Mouse (Mus musculus) liver, embryonic 12.5 days (tissue): ENCODE results near the gene Omg. TPM values are rescaled to one million over a fixed set of nuclear protein-coding genes. Genes with fewer than 3 reads are reported as not detected.

Source experiments
- ATAC-seq: fragments of 200-750 bp; cut with Nextera tagmentation; 2 replicates; pipeline ENCODE4 v1.8.0; 2017; ENCODE audit warnings: moderate number of reproducible peaks, mild to moderate bottlenecking, moderate library complexity
- H3K27ac ChIP-seq: fragments of 300-500 bp; sonication (generic); 2 replicates; pipeline ENCODE4 v1.5.1; 2016; ENCODE audit warnings: mild to moderate bottlenecking
- H3K27me3 ChIP-seq: fragments of 300-500 bp; sonication (generic); replicated peaks from 2 replicates; pipeline ENCODE4 v1.6.1; 2016; ENCODE audit warnings: mild to moderate bottlenecking, moderate library complexity
- H3K36me3 ChIP-seq: fragments of 300-500 bp; sonication (generic); 2 replicates; pipeline ENCODE4 v1.6.1; 2016; ENCODE audit warnings: mild to moderate bottlenecking, moderate library complexity
- H3K4me1 ChIP-seq: fragments of 300-500 bp; sonication (generic); 2 replicates; pipeline ENCODE4 v1.6.1; 2016
- H3K4me2 ChIP-seq: fragments of 300-500 bp; sonication (generic); 2 replicates; pipeline ENCODE4 v1.6.1; 2016; ENCODE audit warnings: mild to moderate bottlenecking, moderate library complexity
- H3K4me3 ChIP-seq: fragments of 300-500 bp; sonication (generic); 2 replicates; pipeline ENCODE4 v1.5.1; 2016; ENCODE audit warnings: mild to moderate bottlenecking, moderate library complexity
- H3K9ac ChIP-seq: fragments of 300-500 bp; sonication (generic); 2 replicates; pipeline ENCODE4 v1.6.1; 2016; ENCODE audit warnings: mild to moderate bottlenecking, moderate library complexity
- H3K9me3 ChIP-seq: fragments of 300-500 bp; sonication (generic); replicated peaks from 2 replicates; pipeline ENCODE4 v1.6.1; 2016; ENCODE audit warnings: mild to moderate bottlenecking, moderate library complexity
- WGBS: fragments of 180-500 bp; shearing (Covaris S2); methylation state at CpG from one replicate; pipeline ENCODE4 v1.1.7; 2016; ENCODE audit not compliant: insufficient replicate concordance; 5-methylcytosine and 5-hydroxymethylcytosine counted together
- polyA plus RNA-seq: library from polyadenylated mRNA; unstranded; fragments of >200 nt; fragmentation: Nextera tagmentation; extraction: Ambion mirVana; gene quantifications from 2 replicates; pipeline ENCODE4 v1.2.1, GENCODE M21; 2016

The Omg gene
- polyA plus RNA-seq, 1 experiment from 2014 or later, result 0.12 TPM

- peak overlapping the region; percentile 23; the same call in 1 of the 2 replicates for H3K4me2 ChIP-seq
- H3K27me3 ChIP-seq, result no peaks in the 10 kb centered on the region
- peak overlapping the region; percentile 69; the same call in 1 of the 2 replicates for H3K27ac ChIP-seq
- H3K4me3 ChIP-seq, result no peak overlapping the region
- peaks cover 69% of the 10 kb centered on the region for H3K4me1 ChIP-seq
- no peaks in the 10 kb centered on the region for H3K9me3 ChIP-seq
- H3K9ac ChIP-seq, result no peak overlapping the region
- WGBS, result 30% methylated on average over 5 of the region's 5 CpGs
- H3K36me3 ChIP-seq, result peaks cover 4% of the 10 kb centered on the region; the same call in 1 of the 2 replicates
- ATAC-seq, result no peak
These were observed 24.0 kb upstream of the Omg start for GRCm38 (mm10) chr11:79527739-79528384.

- peak overlapping the region; percentile 69; the same call in 1 of the 2 replicates for H3K27ac ChIP-seq
- 45% methylated on average over 15 of the region's 15 CpGs for WGBS
- peaks cover 69% of the 10 kb centered on the region for H3K4me1 ChIP-seq
- H3K36me3 ChIP-seq, result peaks cover 4% of the 10 kb centered on the region; the same call in 1 of the 2 replicates
- H3K9ac ChIP-seq, result peak overlapping the region; percentile 27; the same call in 1 of the 2 replicates
- H3K9me3 ChIP-seq, result no peaks in the 10 kb centered on the region
- no peak overlapping the region for H3K4me3 ChIP-seq
- H3K27me3 ChIP-seq, result no peaks in the 10 kb centered on the region
- H3K4me2 ChIP-seq, result peak overlapping the region; percentile 23
- no peak for ATAC-seq
These were observed 23.3 kb upstream of the Omg start for GRCm38 (mm10) chr11:79527015-79527738.

GRCm38 (mm10) chr11:79526549-79526948, 22.7 kb upstream of the Omg start:
- Histone ChIP-seq H3K9me3 (no peaks in the 10 kb centered on the region), H3K27ac (no peak overlapping the region), H3K4me1 (peaks cover 63% of the 10 kb centered on the region), H3K4me3 (no peak overlapping the region), H3K9ac (no peak overlapping the region), H3K27me3 (no peaks in the 10 kb centered on the region), H3K4me2 (no peak overlapping the region), H3K36me3 (peaks cover 4% of the 10 kb centered on the region; the same call in 1 of the 2 replicates)
- no peak for ATAC-seq
- WGBS, result 87% methylated on average over 3 of the region's 3 CpGs

GRCm38 (mm10) chr11:79524310-79524575, 20.4 kb upstream of the Omg start:
- no peak for ATAC-seq
- Histone ChIP-seq H3K36me3 (peaks cover 4% of the 10 kb centered on the region; the same call in 1 of the 2 replicates), H3K9ac (no peak overlapping the region), H3K27me3 (no peaks in the 10 kb centered on the region), H3K4me2 (peak overlapping the region; percentile 57), H3K9me3 (no peaks in the 10 kb centered on the region), H3K27ac (peak overlapping the region; percentile 69), H3K4me3 (no peak overlapping the region), H3K4me1 (peaks cover 54% of the 10 kb centered on the region)
- 48% methylated on average over 1 of the region's 1 CpGs for WGBS

- no peak for ATAC-seq
- 18% methylated on average over 10 of the region's 10 CpGs for WGBS
- H3K4me3 ChIP-seq, result peak within 1 kb of the TSS; percentile 42
- peak within 1 kb of the TSS; percentile 57 for H3K4me2 ChIP-seq
- peak within 1 kb of the TSS; percentile 48 for H3K9ac ChIP-seq
- H3K36me3 ChIP-seq, result peaks cover 4% of the 10 kb centered on the region; the same call in 1 of the 2 replicates
- H3K9me3 ChIP-seq, result no peaks in the 10 kb centered on the region
- H3K27me3 ChIP-seq, result no peaks in the 10 kb centered on the region
- peak within 1 kb of the TSS; percentile 69 for H3K27ac ChIP-seq
- peaks cover 52% of the 10 kb centered on the region for H3K4me1 ChIP-seq
These were observed 19.9 kb upstream of the Omg start, which contains the start of gene Evi2b for GRCm38 (mm10) chr11:79523560-79524309. TSS of gene Evi2b (minus strand) at chr11:79523762.

- Histone ChIP-seq H3K4me1 (peaks cover 52% of the 10 kb centered on the region), H3K4me2 (peak overlapping the region; percentile 57), H3K9ac (no peak overlapping the region), H3K27me3 (no peaks in the 10 kb centered on the region), H3K4me3 (peak overlapping the region; percentile 28), H3K27ac (no peak overlapping the region), H3K9me3 (no peaks in the 10 kb centered on the region), H3K36me3 (peaks cover 4% of the 10 kb centered on the region; the same call in 1 of the 2 replicates)
- no peak for ATAC-seq
- WGBS, result 19% methylated on average over 1 of the region's 1 CpGs
These were observed 19.1 kb upstream of the Omg start for GRCm38 (mm10) chr11:79522944-79523343.

- H3K27me3 ChIP-seq, result no peaks in the 10 kb centered on the region
- peak overlapping the region; percentile 28; the same call in 1 of the 2 replicates for H3K4me3 ChIP-seq
- no peak for ATAC-seq
- H3K9ac ChIP-seq, result 0 out of 2 replicates have a peak overlapping the region, but pooled peaks have one; percentile 12
- peaks cover 42% of the 10 kb centered on the region for H3K4me1 ChIP-seq
- no peaks in the 10 kb centered on the region for H3K9me3 ChIP-seq
- H3K36me3 ChIP-seq, result no peaks in the 10 kb centered on the region
- no peak overlapping the region for H3K27ac ChIP-seq
- H3K4me2 ChIP-seq, result peak overlapping the region; percentile 57; the same call in 1 of the 2 replicates
These were observed 18.0 kb upstream of the Omg start for GRCm38 (mm10) chr11:79521930-79522329.

- H3K4me3 ChIP-seq, result no peak overlapping the region
- H3K9ac ChIP-seq, result no peak overlapping the region
- H3K9me3 ChIP-seq, result no peaks in the 10 kb centered on the region
- no peak for ATAC-seq
- H3K4me2 ChIP-seq, result 0 out of 2 replicates have a peak overlapping the region, but pooled peaks have one; percentile 8
- no peaks in the 10 kb centered on the region for H3K27me3 ChIP-seq
- H3K27ac ChIP-seq, result no peak overlapping the region
- H3K4me1 ChIP-seq, result peaks cover 37% of the 10 kb centered on the region
- no peaks in the 10 kb centered on the region; the same call in 1 of the 2 replicates for H3K36me3 ChIP-seq
These were observed 16.9 kb upstream of the Omg start for GRCm38 (mm10) chr11:79520772-79521171.

GRCm38 (mm10) chr11:79519878-79520291, 16.0 kb upstream of the Omg start:
- whole genome bisulfite sequencing, result 13% methylated on average over 1 of the region's 1 CpGs

GRCm38 (mm10) chr11:79519299-79519698, 15.4 kb upstream of the Omg start:
- Histone ChIP-seq H3K4me2 (peak overlapping the region; percentile 22; the same call in 1 of the 2 replicates), H3K4me1 (peaks cover 30% of the 10 kb centered on the region), H3K27me3 (no peaks in the 10 kb centered on the region), H3K9me3 (no peaks in the 10 kb centered on the region), H3K27ac (no peak overlapping the region), H3K4me3 (no peak overlapping the region), H3K36me3 (peaks cover 5% of the 10 kb centered on the region), H3K9ac (no peak overlapping the region)
- ATAC-seq, result no peak
- 61% methylated on average over 6 of the region's 6 CpGs for WGBS

More at GRCm38 (mm10) chr11:79519878-79520291, 16.0 kb upstream of the Omg start:
- Histone ChIP-seq H3K27me3 (no peaks in the 10 kb centered on the region), H3K36me3 (peaks cover 5% of the 10 kb centered on the region), H3K4me2 (0 out of 2 replicates have a peak overlapping the region, but pooled peaks have one; percentile 18), H3K9ac (no peak overlapping the region), H3K4me1 (peaks cover 36% of the 10 kb centered on the region), H3K9me3 (no peaks in the 10 kb centered on the region), H3K4me3 (no peak overlapping the region), H3K27ac (0 out of 2 replicates have a peak overlapping the region, but pooled peaks have one; percentile 8)
- no peak for ATAC-seq

- H3K36me3 ChIP-seq, result peaks cover 8% of the 10 kb centered on the region
- no peaks in the 10 kb centered on the region for H3K27me3 ChIP-seq
- no peaks in the 10 kb centered on the region for H3K9me3 ChIP-seq
- no peak overlapping the region for H3K9ac ChIP-seq
- H3K27ac ChIP-seq, result no peak overlapping the region
- H3K4me1 ChIP-seq, result peaks cover 20% of the 10 kb centered on the region
- no peak overlapping the region for H3K4me3 ChIP-seq
- 72% methylated on average over 2 of the region's 2 CpGs for WGBS
- ATAC-seq, result no peak
- H3K4me2 ChIP-seq, result no peak overlapping the region
These were observed 11.9 kb upstream of the Omg start for GRCm38 (mm10) chr11:79515798-79516197.
